Mouse (Mus musculus): Measurements from ENCODE around the gene Hmgcs1. TPM values are rescaled to one million over a fixed set of nuclear protein-coding genes. Genes with fewer than 3 reads are reported as not detected.

Hmgcs1 gene
- polyA plus RNA-seq, 1 experiment from 2014 or later = 79.0 TPM

GRCm38 (mm10) chr13:119755141-119755547 lies 65.0 kb downstream of the Hmgcs1 start:
- no peaks in the 10 kb centered on the region for H3K9me3 ChIP-seq (replicated peaks; ENCODE audit: control insufficient read depth, low read length)
- peaks cover 14% of the 10 kb centered on the region for H3K4me1 ChIP-seq (ENCODE audit: control insufficient read depth, insufficient read depth, low read length)
- H3K27me3 ChIP-seq (ENCODE audit: control insufficient read depth, insufficient read depth, low read length) = no peaks in the 10 kb centered on the region
- peak overlapping the region; percentile 95 for H3K4me2 ChIP-seq (ENCODE audit: low read depth, low read length)
- WGBS = 1% methylated on average over 16 of the region's 16 CpGs
- H3K4me3 ChIP-seq (ENCODE audit: low read length) = peak overlapping the region; percentile 78
- peak overlapping the region; percentile 81 for H3K9ac ChIP-seq (ENCODE audit: low read length)
- H3K27ac ChIP-seq (ENCODE audit: low read length) = no peak overlapping the region; the same call in none of the 2 replicates
- ATAC-seq (replicated peaks; ENCODE audit: extremely low read depth, insufficient read depth, low FRiP score) = peak; percentile 59
- H3K36me3 ChIP-seq (ENCODE audit: control insufficient read depth, insufficient read depth) = no peaks in the 10 kb centered on the region

GRCm38 (mm10) chr13:119755681-119756471 lies 65.7 kb downstream of the Hmgcs1 start, which contains the start of gene Nim1k:
Nim1k (minus strand) TSS chr13:119755882.
- peak within 1 kb of the TSS; percentile 81 for H3K9ac ChIP-seq (ENCODE audit: low read length)
- H3K9me3 ChIP-seq (replicated peaks; ENCODE audit: control insufficient read depth, low read length) = no peaks in the 10 kb centered on the region
- peaks cover 1% of the 10 kb centered on the region; the same call in 1 of the 2 replicates for H3K36me3 ChIP-seq (ENCODE audit: control insufficient read depth, insufficient read depth)
- no peaks in the 10 kb centered on the region for H3K27me3 ChIP-seq (ENCODE audit: control insufficient read depth, insufficient read depth, low read length)
- 2% methylated on average over 43 of the region's 43 CpGs for WGBS
- H3K4me3 ChIP-seq (ENCODE audit: low read length) = peak within 1 kb of the TSS; percentile 78
- peak within 1 kb of the TSS; percentile 95 for H3K4me2 ChIP-seq (ENCODE audit: low read depth, low read length)
- peaks cover 14% of the 10 kb centered on the region for H3K4me1 ChIP-seq (ENCODE audit: control insufficient read depth, insufficient read depth, low read length)
- peak within 1 kb of the TSS; percentile 69 for H3K27ac ChIP-seq (ENCODE audit: low read length)
- ATAC-seq (replicated peaks; ENCODE audit: extremely low read depth, insufficient read depth, low FRiP score) = peak; percentile 90

GRCm38 (mm10) chr13:119756831-119757230 lies 66.7 kb downstream of the Hmgcs1 start:
- peaks cover 6% of the 10 kb centered on the region; the same call in 1 of the 2 replicates for H3K36me3 ChIP-seq (ENCODE audit: control insufficient read depth, insufficient read depth)
- WGBS = 25% methylated on average over 5 of the region's 5 CpGs
- H3K27me3 ChIP-seq (ENCODE audit: control insufficient read depth, insufficient read depth, low read length) = no peaks in the 10 kb centered on the region
- H3K9ac ChIP-seq (ENCODE audit: low read length) = no peak overlapping the region
- no peak for ATAC-seq (replicated peaks; ENCODE audit: extremely low read depth, insufficient read depth, low FRiP score)
- H3K9me3 ChIP-seq (replicated peaks; ENCODE audit: control insufficient read depth, low read length) = no peaks in the 10 kb centered on the region
- no peak overlapping the region for H3K4me2 ChIP-seq (ENCODE audit: low read depth, low read length)
- H3K4me1 ChIP-seq (ENCODE audit: control insufficient read depth, insufficient read depth, low read length) = peaks cover 14% of the 10 kb centered on the region
- no peak overlapping the region for H3K27ac ChIP-seq (ENCODE audit: low read length)
- no peak overlapping the region for H3K4me3 ChIP-seq (ENCODE audit: low read length)

Other genes with a start within 250 kb of the Hmgcs1 start
- gene 4833420G17Rik, start 227.6 kb upstream of the Hmgcs1 start, polyA plus RNA-seq (2015; fragmentation: Nextera tagmentation; extraction: Ambion mirVana) = 36.1 and 40.4 TPM in 2 replicates
- gene Tmem267, start 202.3 kb upstream of the Hmgcs1 start, polyA plus RNA-seq (2015; fragmentation: Nextera tagmentation; extraction: Ambion mirVana) = 0.95 and 1.7 TPM in 2 replicates
- gene 3110070M22Rik, start 202.0 kb upstream of the Hmgcs1 start, polyA plus RNA-seq (2015; fragmentation: Nextera tagmentation; extraction: Ambion mirVana) = 0.74 and 0.96 TPM in 2 replicates
- not detected in 2 replicates for gene Ccl28, start 66.6 kb upstream of the Hmgcs1 start, polyA plus RNA-seq (2015; fragmentation: Nextera tagmentation; extraction: Ambion mirVana)
- 0.69 and 1.1 TPM in 2 replicates for gene Nim1k, start 65.5 kb downstream of the Hmgcs1 start, polyA plus RNA-seq (2015; fragmentation: Nextera tagmentation; extraction: Ambion mirVana)
- gene Zfp131, start 100.5 kb downstream of the Hmgcs1 start, polyA plus RNA-seq (2015; fragmentation: Nextera tagmentation; extraction: Ambion mirVana) = 21.2 and 22.8 TPM in 2 replicates
- not detected in 2 replicates for gene AF067063, start 139.8 kb downstream of the Hmgcs1 start, polyA plus RNA-seq (2015; fragmentation: Nextera tagmentation; extraction: Ambion mirVana)
- gene D13Ertd608e, start 145.6 kb downstream of the Hmgcs1 start, polyA plus RNA-seq (2015; fragmentation: Nextera tagmentation; extraction: Ambion mirVana) = not detected in 2 replicates
- gene Tcstv1, start 204.4 kb downstream of the Hmgcs1 start, polyA plus RNA-seq (2015; fragmentation: Nextera tagmentation; extraction: Ambion mirVana) = not detected in 2 replicates
- not detected in 2 replicates for gene Gm21761, start 238.9 kb downstream of the Hmgcs1 start, polyA plus RNA-seq (2015; fragmentation: Nextera tagmentation; extraction: Ambion mirVana)